Mouse (Mus musculus) right cerebral cortex, postnatal 4 days (tissue): ENCODE data around the gene Rtn1.
A peak's percentile ranks its signal among the peaks of the same experiment; 100 is the strongest.
"Not testable (repeated sequence)": the region's sequence is repeated elsewhere in the genome, so short reads cannot be mapped to it uniquely, and the experiment has no call there.

Experiments used
- DNase-seq: peaks from one replicate; pipeline ENCODE4 v3.0.0-alpha.2; 2022

Rtn1 gene

GRCm38 (mm10) chr12:72323778-72324177 is 85.1 kb downstream of the Rtn1 start:
- DNase-seq, result no peak

GRCm38 (mm10) chr12:72315732-72316465 is 93.0 kb downstream of the Rtn1 start:
- no peak for DNase-seq

- no peak for DNase-seq
Observed at GRCm38 (mm10) chr12:72310818-72311217, 98.0 kb downstream of the Rtn1 start.

- DNase-seq, result no peak
Observed at GRCm38 (mm10) chr12:72308506-72308905, 100.3 kb downstream of the Rtn1 start.

- DNase-seq, result no peak
Observed at GRCm38 (mm10) chr12:72306281-72306680, 102.6 kb downstream of the Rtn1 start.

- DNase-seq, result no peak
Observed at GRCm38 (mm10) chr12:72305421-72305820, 103.4 kb downstream of the Rtn1 start.

GRCm38 (mm10) chr12:72304985-72305384 is 103.9 kb downstream of the Rtn1 start:
- DNase-seq, result no peak

GRCm38 (mm10) chr12:72304347-72304688 is 104.5 kb downstream of the Rtn1 start:
- DNase-seq, result no peak

- DNase-seq, result no peak
Observed at GRCm38 (mm10) chr12:72303624-72304346, 105.1 kb downstream of the Rtn1 start.

GRCm38 (mm10) chr12:72301431-72301830 is 107.4 kb downstream of the Rtn1 start:
- no peak for DNase-seq

GRCm38 (mm10) chr12:72300971-72301370 is 107.9 kb downstream of the Rtn1 start:
- no peak for DNase-seq

- no peak for DNase-seq
Observed at GRCm38 (mm10) chr12:72298222-72298621, 110.6 kb downstream of the Rtn1 start.

- DNase-seq, result no peak
Observed at GRCm38 (mm10) chr12:72296552-72296951, 112.3 kb downstream of the Rtn1 start.

- not testable (repeated sequence) for DNase-seq
Observed at GRCm38 (mm10) chr12:72293185-72293584, 115.7 kb downstream of the Rtn1 start.

- DNase-seq, result no peak
Observed at GRCm38 (mm10) chr12:72292566-72292965, 116.3 kb downstream of the Rtn1 start.

GRCm38 (mm10) chr12:72291266-72291665 is 117.6 kb downstream of the Rtn1 start:
- DNase-seq, result no peak

GRCm38 (mm10) chr12:72288215-72288614 is 120.6 kb downstream of the Rtn1 start:
- no peak for DNase-seq

GRCm38 (mm10) chr12:72287332-72288004 is 121.4 kb downstream of the Rtn1 start:
- DNase-seq, result no peak

GRCm38 (mm10) chr12:72285366-72286345 is 123.2 kb downstream of the Rtn1 start:
- DNase-seq, result peak; percentile 59

- no peak for DNase-seq
Observed at GRCm38 (mm10) chr12:72284576-72284975, 124.3 kb downstream of the Rtn1 start.

- DNase-seq, result no peak
Observed at GRCm38 (mm10) chr12:72279129-72279875, 129.6 kb downstream of the Rtn1 start.
